10 mouse cellular contexts compared by ENCODE assay signal in genomic region chr1:59333860-59334561, GRCm38 (mm10).
DNase-seq lines count a peak whose midpoint lies in the region; ATAC-seq and TF ChIP-seq lines count a peak whose summit lies in the region.
"Had no signal": no experiment of that assay in that cellular context is flagged by ENCODE, and none has a peak within 500 bp of the region (broad histone marks: within the 10 kb centered on the region; RNA-seq: fewer than 3 reads in every experiment).

No protein-coding gene starts in this region.

- peak overlapping the region; percentile 45 for H3K4me3 ChIP-seq in gastrocnemius, adult 2 months
- no peak overlapping the region for H3K4me3 ChIP-seq in limb, embryonic 15.5 days
- H3K4me3 ChIP-seq: liver, embryonic 15.5 days had no signal

- H3K9ac ChIP-seq in limb, embryonic 15.5 days: no peak overlapping the region
- H3K9ac ChIP-seq: liver, embryonic 15.5 days had no signal

- peaks cover 32% of the 10 kb centered on the region for H3K4me1 ChIP-seq in limb, embryonic 15.5 days
- H3K4me1 ChIP-seq: liver, embryonic 15.5 days had no signal

- 18% methylated on average over 10 of the region's 10 CpGs for WGBS in limb, embryonic 15.5 days

- H3K4me2 ChIP-seq in limb, embryonic 15.5 days: no peak overlapping the region
- H3K4me2 ChIP-seq: liver, embryonic 15.5 days had no signal

- ATAC-seq in cerebellum, adult (ENCODE audit: insufficient number of reproducible peaks, low FRiP score, low TSS enrichment): peak; percentile 50; the same call in 1 of the 2 replicates
- peak; percentile 73 for ATAC-seq in limb, embryonic 15.5 days (ENCODE audit: insufficient number of reproducible peaks, low FRiP score, low TSS enrichment, low read depth)
- ATAC-seq in megakaryocyte-erythroid progenitor cell, adult 5-6 weeks (replicated peaks; ENCODE audit: low FRiP score, low TSS enrichment, poor library complexity, severe bottlenecking): no peak
- ATAC-seq: intestine, postnatal 0 days had no signal

- no peaks in the 10 kb centered on the region for H3K9me3 ChIP-seq in limb, embryonic 15.5 days
- H3K9me3 ChIP-seq: liver, embryonic 15.5 days had no signal

- H3K36me3 ChIP-seq in limb, embryonic 15.5 days: no peaks in the 10 kb centered on the region
- H3K36me3 ChIP-seq: liver, embryonic 15.5 days had no signal

- no peaks in the 10 kb centered on the region for H3K27me3 ChIP-seq in limb, embryonic 15.5 days
- H3K27me3 ChIP-seq: liver, embryonic 15.5 days had no signal

- H3K27ac ChIP-seq in gastrocnemius, adult 2 months: peak overlapping the region; percentile 81
- H3K27ac ChIP-seq in limb, embryonic 15.5 days: peak overlapping the region; percentile 78
- H3K27ac ChIP-seq: liver, embryonic 15.5 days had no signal

- TF ChIP-seq CTCF in gastrocnemius, adult 2 months (IDR thresholded peaks at IDR 0.05): no peak

- DNase-seq in cerebellum, adult 8-10 months: no peak
- DNase-seq in cerebellum, adult 9-10 months: peak; percentile 64
- peak; percentile 78 for DNase-seq in gastrocnemius, adult 2 months
- no peak for DNase-seq in adrenal gland, postnatal 36 days
- DNase-seq in left cerebral cortex, adult 18-20 months (ENCODE audit: low spot score in 2 of 2): no peak

- intact Hi-C loops in gastrocnemius, adult 2 months (cut with DNase I): no loop called here

Comparison
In these comparisons a context has a peak if more than half of its experiments do, and no peak if none do; other contexts are left out.
1. DNase-seq: peak in cerebellum, adult 9-10 months (single experiment) and gastrocnemius, adult 2 months (single experiment); none in cerebellum, adult 8-10 months (single experiment), adrenal gland, postnatal 36 days (0 of 2) and left cerebral cortex, adult 18-20 months (0 of 2).